Mouse (Mus musculus): Measurements from ENCODE around the gene Btnl1.

The Btnl1 gene

DNA sequence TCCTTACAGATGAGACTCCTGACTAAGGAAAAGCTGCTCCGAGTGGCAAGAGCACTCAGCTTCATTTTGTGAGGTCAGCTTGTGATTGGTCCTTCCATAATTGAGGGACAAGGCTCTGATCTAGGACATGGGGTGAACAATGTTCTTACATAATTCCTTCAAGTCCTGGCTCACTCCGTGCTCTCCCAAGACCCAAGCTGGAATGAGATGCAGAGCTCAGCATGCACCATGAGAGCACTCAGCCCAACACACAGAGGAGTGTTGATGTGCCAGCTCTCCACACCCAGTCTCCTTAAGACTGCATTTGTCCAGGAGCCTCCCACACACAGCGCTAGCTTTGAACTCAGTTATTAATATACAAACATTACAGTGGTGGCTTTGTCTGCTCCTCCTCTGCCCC lies 7.8 kb downstream of the Btnl1 start:
- DNase-seq (ENCODE audit: low read depth), result no peak

DNA sequence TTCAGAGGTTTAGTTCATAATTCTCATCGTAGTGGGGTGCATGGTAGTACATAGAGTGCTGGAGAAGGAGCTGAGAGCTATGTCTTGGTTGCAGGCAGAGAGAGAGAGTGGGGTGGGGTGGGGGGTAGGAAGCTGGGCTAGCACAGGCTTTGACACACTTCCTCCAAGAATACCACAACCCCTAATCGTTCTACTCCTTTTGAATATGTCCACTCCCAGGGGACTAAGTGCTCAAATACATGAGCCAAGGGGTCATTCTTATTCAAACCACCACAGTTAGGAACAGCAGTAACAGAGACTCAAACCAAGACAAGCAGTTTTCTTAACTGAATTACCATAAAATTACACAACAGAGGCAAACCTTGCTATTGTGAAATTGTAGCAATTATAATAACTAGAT lies 9.7 kb downstream of the Btnl1 start:
- DNase-seq (ENCODE audit: low read depth), result no peak

DNA sequence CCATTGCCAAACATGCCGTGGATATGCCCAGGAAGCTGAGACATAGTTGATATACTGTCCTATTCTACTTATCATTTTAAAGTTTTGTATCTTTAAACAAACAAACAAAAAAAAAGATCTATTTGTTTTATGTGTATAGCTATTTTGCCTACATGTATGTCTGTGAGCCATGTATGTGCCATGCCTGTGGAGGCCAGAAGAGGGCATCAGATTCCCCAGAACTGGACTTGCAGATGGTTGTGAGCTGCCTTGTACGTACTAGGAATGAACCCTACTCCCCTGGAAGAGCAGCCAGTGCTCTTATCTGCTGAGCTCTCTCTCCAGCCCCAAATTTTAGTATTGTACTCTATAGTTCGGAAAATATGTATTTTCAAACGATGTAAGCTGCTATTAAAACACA lies 11.6 kb downstream of the Btnl1 start:
- DNase-seq (ENCODE audit: low read depth), result no peak

DNA sequence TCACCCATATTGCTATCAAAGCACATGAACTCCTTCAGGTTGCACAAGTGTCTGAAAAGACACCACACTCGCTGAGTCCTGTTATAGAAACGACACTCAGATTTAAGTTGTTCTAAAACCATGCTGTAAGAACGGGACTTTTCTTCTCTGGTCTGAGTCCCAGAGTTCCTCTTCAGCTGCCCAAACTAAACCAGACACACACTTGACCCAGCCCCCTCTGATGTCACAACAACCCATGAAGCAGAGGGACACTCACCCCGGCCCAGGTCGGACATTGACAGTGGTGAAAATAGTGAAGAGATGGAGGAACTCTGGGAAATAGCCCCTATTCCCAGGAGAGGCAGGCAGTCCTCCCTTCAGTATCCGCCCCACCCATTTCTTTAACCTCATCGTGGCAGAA lies 14.6 kb downstream of the Btnl1 start:
- DNase-seq (ENCODE audit: low read depth), result no peak

DNA sequence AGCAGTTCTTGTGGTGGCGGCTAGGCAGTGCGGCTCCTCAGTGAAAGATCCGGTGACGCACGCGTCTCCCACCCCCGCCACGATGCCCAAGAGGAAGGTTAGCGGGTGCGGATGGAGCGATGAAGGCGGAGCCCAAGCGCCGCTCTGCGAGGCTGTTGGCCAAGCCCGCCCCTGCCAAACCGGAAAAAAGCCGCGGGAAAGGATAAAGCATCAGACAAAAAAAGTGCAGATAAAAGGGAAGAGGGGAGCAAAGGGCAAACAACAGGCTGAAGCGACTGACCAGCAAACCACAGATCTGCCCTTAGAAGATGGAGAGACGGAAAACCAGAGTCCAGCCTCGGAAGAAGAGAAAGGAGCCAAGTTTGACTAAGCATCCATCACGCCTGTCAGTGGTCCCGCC lies 15.4 kb downstream of the Btnl1 start:
- no peak for DNase-seq (ENCODE audit: low read depth)

DNA sequence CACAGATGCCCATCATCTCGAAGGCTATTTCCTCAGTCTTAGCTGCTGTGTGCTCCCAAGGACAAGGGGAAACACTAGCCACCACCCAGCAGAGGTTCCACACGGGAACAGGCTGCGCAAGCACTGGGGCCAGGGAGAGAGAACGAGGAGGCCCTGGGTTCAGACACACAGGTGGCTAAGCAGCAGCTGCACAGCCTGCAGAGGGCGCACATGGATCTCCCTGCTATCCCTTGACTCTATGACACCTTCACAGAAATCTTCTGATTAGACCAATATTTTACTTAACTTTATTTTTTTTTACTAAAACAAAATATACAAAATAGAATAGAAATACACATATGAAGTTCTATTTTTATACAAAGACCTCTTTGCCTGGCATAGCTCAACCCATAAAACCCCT lies 20.4 kb downstream of the Btnl1 start:
- no peak for DNase-seq (ENCODE audit: low read depth)

DNA sequence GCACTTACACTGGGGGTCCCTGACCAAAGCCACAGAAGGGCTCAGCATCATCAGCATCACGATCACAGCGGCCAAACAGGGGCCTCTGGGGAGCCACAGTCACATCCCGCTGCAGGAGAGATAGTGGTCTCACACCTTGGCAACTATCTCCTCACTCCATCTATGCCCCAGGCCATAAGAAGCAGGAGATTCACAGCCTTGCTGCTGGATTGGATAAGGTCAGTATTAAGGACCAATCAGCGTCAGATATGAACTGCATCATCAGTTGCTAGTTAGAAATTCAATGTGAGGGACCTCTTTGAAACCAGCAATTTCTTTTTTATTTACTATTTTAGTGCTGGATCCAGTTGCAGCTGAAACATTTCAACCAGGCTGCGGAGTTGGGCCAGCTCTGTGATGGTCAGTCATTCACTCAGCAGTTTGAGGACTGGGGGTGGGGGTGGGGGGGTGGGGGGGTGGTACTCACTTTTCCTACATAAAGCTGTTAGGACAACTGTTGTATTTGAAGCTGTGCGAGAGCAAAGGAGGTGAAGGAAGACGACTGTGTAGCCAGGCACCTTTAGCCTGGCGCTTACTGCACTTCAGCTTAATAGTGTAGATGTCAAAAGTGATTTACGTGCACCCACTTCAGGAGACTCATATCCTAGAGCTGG lies 21.3 kb downstream of the Btnl1 start:
- peak; percentile 67 for DNase-seq (ENCODE audit: low read depth)

DNA sequence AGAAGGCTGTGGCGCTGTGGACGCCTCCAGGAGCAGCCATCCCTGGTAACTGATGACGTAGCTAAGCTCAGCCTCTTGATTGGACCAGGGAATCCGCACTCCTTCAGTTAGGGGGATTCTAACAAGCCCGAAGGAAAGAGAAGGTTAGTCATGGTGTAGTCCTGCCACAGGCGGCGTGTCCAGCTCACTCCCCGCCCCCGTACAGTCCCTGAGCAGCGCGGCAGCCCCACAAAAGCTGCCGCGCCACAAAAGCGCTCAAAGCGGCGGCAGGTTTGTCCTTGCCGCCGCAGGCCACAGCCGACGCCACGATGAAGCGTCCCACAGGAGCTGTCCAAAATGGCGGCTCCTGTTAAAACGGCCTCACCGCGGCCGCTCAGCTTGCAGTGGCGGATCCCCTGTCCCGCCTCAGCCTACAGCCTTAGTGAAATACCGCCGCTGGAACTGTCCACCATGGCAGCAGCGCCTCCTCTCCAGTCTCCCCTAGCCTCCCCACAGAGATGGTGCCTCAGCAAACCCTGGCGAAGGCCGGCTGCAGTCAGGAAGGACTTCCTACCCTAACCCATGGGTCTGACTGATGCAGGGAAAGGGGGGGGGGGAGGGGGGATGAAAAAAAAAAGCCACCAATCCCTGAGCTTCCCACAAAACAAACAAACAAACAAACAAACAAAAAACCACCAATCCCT lies 21.9 kb downstream of the Btnl1 start, which contains the start of gene BC051142:
Gene BC051142 (plus strand): TSS at position 110 of the 683 bp plus-strand sequence.
- DNase-seq (ENCODE audit: low read depth), result peak; percentile 54

DNA sequence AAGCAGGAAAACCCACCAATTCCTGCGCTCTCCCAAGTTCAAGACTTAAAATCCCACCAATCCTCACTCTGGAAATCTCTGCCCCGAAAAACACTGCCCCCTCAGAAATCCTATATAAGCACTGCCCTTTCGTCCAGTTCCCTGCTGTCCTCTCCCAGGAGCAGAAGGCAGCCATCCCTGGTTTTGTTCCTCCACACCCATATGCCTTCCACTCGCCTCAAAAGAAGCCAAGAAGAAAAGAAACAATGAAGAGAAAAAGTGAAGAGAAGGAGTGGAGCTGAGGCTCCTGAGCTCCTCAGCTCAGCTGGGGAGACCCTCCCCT lies 22.4 kb downstream of the Btnl1 start:
- no peak for DNase-seq (ENCODE audit: low read depth)

DNA sequence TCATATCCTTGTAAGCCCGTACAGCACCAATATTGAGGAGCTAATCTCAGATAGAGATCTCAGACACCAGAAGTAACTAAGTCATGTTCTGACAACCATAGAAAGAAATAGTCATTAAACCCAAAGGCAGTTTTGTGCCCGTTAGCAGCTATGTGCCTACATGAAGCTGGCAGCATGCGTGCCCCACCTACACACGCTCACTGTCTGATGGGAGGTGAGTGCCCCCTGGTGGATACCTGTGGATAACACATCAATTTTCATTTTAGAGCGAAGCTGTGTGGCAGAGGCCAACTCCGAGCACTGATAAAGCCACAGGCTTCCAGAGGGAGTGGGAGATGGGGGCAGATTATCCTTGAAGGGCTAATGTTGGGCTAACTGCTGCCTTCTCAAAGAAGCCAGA lies 34.2 kb downstream of the Btnl1 start:
- DNase-seq (ENCODE audit: low read depth), result peak; percentile 43

DNA sequence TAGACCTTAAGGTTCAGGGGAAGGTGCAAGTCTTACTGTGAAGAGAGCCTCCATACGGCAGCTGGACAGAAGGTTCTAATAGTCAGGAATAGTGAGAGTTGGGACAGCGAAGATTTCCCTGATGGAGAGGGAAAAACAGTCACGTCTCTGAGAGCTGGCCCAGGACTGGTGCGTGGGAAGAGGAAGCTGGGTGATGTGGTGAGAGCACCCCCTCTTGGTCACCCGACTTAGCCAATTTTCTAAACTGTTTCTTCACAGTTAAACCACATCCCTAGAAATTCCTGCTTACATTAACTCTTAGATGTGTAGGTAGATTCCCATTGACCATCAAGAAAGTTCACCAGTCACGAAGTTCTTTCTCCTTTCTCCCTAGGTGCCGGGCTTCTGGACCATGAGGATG lies 43.1 kb downstream of the Btnl1 start:
- DNase-seq (ENCODE audit: low read depth), result no peak

DNA sequence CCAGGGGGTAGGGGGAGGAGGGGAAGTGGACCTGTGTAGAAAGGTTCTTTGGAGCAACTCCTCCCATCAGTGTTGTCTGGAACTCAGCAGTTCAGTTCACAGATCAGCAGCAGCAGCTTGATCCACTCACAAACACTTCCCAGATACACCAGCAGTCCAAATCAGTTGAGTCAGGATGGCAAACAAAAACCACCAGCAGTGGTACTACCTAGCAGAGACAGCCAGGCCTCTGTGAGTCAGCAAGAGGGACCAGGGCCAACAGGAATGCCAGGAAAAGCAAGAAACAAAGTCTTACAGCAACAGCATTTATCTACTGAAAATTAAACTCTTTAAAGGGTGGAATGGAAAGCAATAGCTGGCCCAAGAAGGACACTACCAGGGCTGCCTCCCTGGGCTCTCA lies 50.7 kb downstream of the Btnl1 start:
- DNase-seq (ENCODE audit: low read depth), result no peak

Data from c-Kit-positive CD71-positive TER-119-negative erythroid progenitor cells, embryonic 14.5 days (primary cell).